ENCODE assay signal across 8 mouse cellular contexts in the genomic region with DNA sequence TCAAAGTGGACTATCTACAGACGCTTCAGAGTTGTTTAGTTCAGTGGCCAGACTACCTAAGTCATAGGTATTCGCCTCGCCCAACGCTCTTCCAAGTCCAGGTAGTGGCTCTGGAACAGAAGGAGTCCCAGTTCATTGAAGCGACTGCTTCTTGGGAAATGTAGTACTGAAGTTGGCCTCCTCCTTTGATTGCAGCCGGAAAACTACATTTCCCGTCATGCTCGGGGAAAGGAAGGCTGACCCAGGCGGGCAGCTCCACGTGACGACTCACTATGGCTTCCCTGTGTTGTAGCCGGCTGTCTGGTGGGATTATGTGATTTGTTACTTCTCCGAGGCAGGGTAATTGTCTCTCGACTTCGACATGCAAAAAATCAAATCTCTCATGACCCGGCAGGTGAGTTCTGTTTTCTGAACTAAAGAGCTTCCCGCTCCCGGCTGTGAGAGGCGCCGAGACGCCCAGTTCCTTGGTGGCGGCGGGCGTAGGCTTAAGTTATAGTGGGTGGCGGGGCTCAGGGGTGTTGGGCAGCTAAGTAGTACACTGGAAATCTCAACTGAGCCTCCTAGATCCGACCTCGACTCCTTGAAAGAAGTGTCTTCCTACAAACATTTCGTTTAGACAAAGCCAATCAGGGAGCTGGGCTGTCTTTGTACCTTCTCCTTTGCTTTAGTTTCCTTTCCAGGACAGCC. TPM values are rescaled to one million over a fixed set of nuclear protein-coding genes. Genes with fewer than 3 reads are reported as not detected.
DNase-seq lines count a peak whose midpoint lies in the region; ATAC-seq lines count a peak whose summit lies in the region.

A gene (minus strand): TSS at position 137 of the 687 bp plus-strand sequence.
A gene (plus strand): TSS at position 221 of the 687 bp plus-strand sequence.

- peak within 1 kb of the TSS; percentile 82 for H3K4me2 ChIP-seq in kidney, embryonic 15.5 days

- peak within 1 kb of the TSS; percentile 83 for H3K27ac ChIP-seq in heart, embryonic 10.5 days
- no peak within 1 kb of the TSS for H3K27ac ChIP-seq in kidney, embryonic 15.5 days

- under 1% methylated on average over 28 of the region's 28 CpGs for WGBS in heart, embryonic 10.5 days
- 1% methylated on average over 28 of the region's 28 CpGs for WGBS in kidney, embryonic 15.5 days

- no peaks in the 10 kb centered on the region for H3K27me3 ChIP-seq in heart, embryonic 10.5 days (ENCODE audit: insufficient read depth, poor library complexity, severe bottlenecking)
- H3K27me3 ChIP-seq in kidney, embryonic 15.5 days = peaks cover 7% of the 10 kb centered on the region; the same call in 1 of the 2 replicates

- H3K9ac ChIP-seq in kidney, embryonic 15.5 days = peak within 1 kb of the TSS; percentile 61

- peak; percentile 99 for ATAC-seq in erythroblast, adult 5-6 weeks (replicated peaks; ENCODE audit: low FRiP score, poor library complexity, severe bottlenecking)
- peak; percentile 100 for ATAC-seq in kidney, embryonic 15.5 days (replicated peaks; ENCODE audit: low FRiP score)
- ATAC-seq in monocyte, adult 5-6 weeks (replicated peaks; ENCODE audit: insufficient number of reproducible peaks, low FRiP score, low TSS enrichment, poor library complexity, severe bottlenecking) = peak; percentile 97

- H3K4me1 ChIP-seq in heart, embryonic 10.5 days = no peaks in the 10 kb centered on the region; the same call in 1 of the 2 replicates
- H3K4me1 ChIP-seq in kidney, embryonic 15.5 days = 0 out of 2 replicates have a peak, but pooled peaks cover 11% of the 10 kb centered on the region

- no peaks in the 10 kb centered on the region for H3K36me3 ChIP-seq in heart, embryonic 10.5 days
- H3K36me3 ChIP-seq in kidney, embryonic 15.5 days = no peaks in the 10 kb centered on the region

- H3K9me3 ChIP-seq in heart, embryonic 10.5 days = no peaks in the 10 kb centered on the region
- H3K9me3 ChIP-seq in kidney, embryonic 15.5 days (replicated peaks) = no peaks in the 10 kb centered on the region

- DNase-seq in B cell, adult 2 months = peak; percentile 85 to 87
- peak; percentile 98 for DNase-seq in brain, adult 2 months (ENCODE audit: low read depth, low spot score)
- peak; percentile 95 for DNase-seq in heart, embryonic 10.5 days (ENCODE audit: low spot score)
- DNase-seq in liver = peak; percentile 83
- DNase-seq in spleen, postnatal 4 days (ENCODE audit: low spot score in 2 of 2) = peak; percentile 76 to 84

- peak within 1 kb of the TSS; percentile 87 for H3K4me3 ChIP-seq in heart, embryonic 10.5 days
- peak within 1 kb of the TSS; percentile 86 for H3K4me3 ChIP-seq in kidney, embryonic 15.5 days (replicated peaks)

RNA-seq across cellular contexts. Expression of the first gene that starts in this region (rescaled TPM):
- total RNA-seq in erythroblast, adult 5-6 weeks (2015; ENCODE audit: low replicate concordance) = 1.7 TPM in 1 of 2 replicates, not detected in the other
- 0.68 TPM in 1 of 2 replicates, not detected in the other for total RNA-seq in erythroblast, adult 5-6 weeks (2017; ENCODE audit: low replicate concordance)
- 0.13 and 0.34 TPM in 2 replicates for polyA plus RNA-seq in heart, embryonic 10.5 days (2016; fragmentation: Nextera tagmentation; extraction: Ambion mirVana)
- polyA plus RNA-seq in kidney, embryonic 15.5 days (2015; fragmentation: Nextera tagmentation; extraction: Ambion mirVana) = 1.7 and 2.5 TPM in 2 replicates
- 1.4 to 2.3 TPM (median 2.1 TPM) in 3 replicates for total RNA-seq in monocyte, adult 5-6 weeks (2017)

RNA-seq across cellular contexts. Expression of the second gene that starts in this region (rescaled TPM):
- 7.3 and 8.6 TPM in 2 replicates for total RNA-seq in erythroblast, adult 5-6 weeks (2015; ENCODE audit: low replicate concordance)
- 4.7 and 6.2 TPM in 2 replicates for total RNA-seq in erythroblast, adult 5-6 weeks (2017; ENCODE audit: low replicate concordance)
- 24.2 and 26.1 TPM in 2 replicates for polyA plus RNA-seq in heart, embryonic 10.5 days (2016; fragmentation: Nextera tagmentation; extraction: Ambion mirVana)
- polyA plus RNA-seq in kidney, embryonic 15.5 days (2015; fragmentation: Nextera tagmentation; extraction: Ambion mirVana) = 30.0 and 31.8 TPM in 2 replicates
- total RNA-seq in monocyte, adult 5-6 weeks (2017) = 20.2 to 38.0 TPM (median 34.0 TPM) in 3 replicates
